Mouse (Mus musculus) liver, embryonic 14.5 days (tissue): Measurements from ENCODE around the gene Rnf5. TPM values are rescaled to one million over a fixed set of nuclear protein-coding genes. Genes with fewer than 3 reads are reported as not detected.
A peak's percentile ranks its signal among the peaks of the same experiment; 100 is the strongest.

ENCODE experiments used
- ATAC-seq: fragments of 200-750 bp; cut with Nextera tagmentation; 2 replicates; pipeline ENCODE4 v1.8.0; 2017; ENCODE audit warnings: moderate number of reproducible peaks, mild to moderate bottlenecking, moderate library complexity; ENCODE audit not compliant: insufficient read depth
- DNase-seq, 3 experiments: peaks; one replicate each; pipeline ENCODE4 v3.0.0-alpha.2; 2012 to 2013; ENCODE audit warnings: low read depth in 3 of 3, low spot score in 3 of 3
- H3K27ac ChIP-seq: fragments of 300-500 bp; sonication (generic); 2 replicates; pipeline ENCODE4 v1.5.1; 2014; ENCODE audit warnings: moderate library complexity, mild to moderate bottlenecking, control low read depth, inconsistent platforms
- H3K27me3 ChIP-seq: fragments of 300-500 bp; sonication (generic); 2 replicates; pipeline ENCODE4 v1.6.1; 2014; ENCODE audit warnings: mild to moderate bottlenecking, low read length, moderate library complexity; ENCODE audit not compliant: control insufficient read depth, insufficient read depth
- H3K36me3 ChIP-seq: fragments of 300-500 bp; sonication (generic); replicated peaks from 2 replicates; pipeline ENCODE4 v1.6.1; 2014; ENCODE audit warnings: low read depth; ENCODE audit not compliant: control insufficient read depth, insufficient read depth
- H3K4me1 ChIP-seq, 2 experiments: fragments of 200-500 bp in 1 of 2; fragments of 300-500 bp in 1 of 2; sonication (generic) in 1 of 2; replicated peaks; 2 replicates each; pipeline ENCODE4 v1.6.1; 2012 to 2014; ENCODE audit warnings: antibody characterized with exemption in 1 of 2, inconsistent platforms in 1 of 2, low read length in 1 of 2; ENCODE audit not compliant: control insufficient read depth in 2 of 2, insufficient read depth in 2 of 2
- H3K4me2 ChIP-seq: fragments of 300-500 bp; sonication (generic); 2 replicates; pipeline ENCODE4 v1.6.1; 2014; ENCODE audit warnings: low read depth, mild to moderate bottlenecking, control low read depth, moderate library complexity
- H3K4me3 ChIP-seq, 2 experiments: fragments of 200-500 bp in 1 of 2; fragments of 300-500 bp in 1 of 2; sonication (generic) in 1 of 2; 2 replicates each; pipeline ENCODE4 v1.5.1; 2012 to 2014; ENCODE audit warnings: low read depth in 2 of 2, low read length in 2 of 2, mild to moderate bottlenecking in 2 of 2, control low read depth in 1 of 2, inconsistent platforms in 1 of 2, moderate library complexity in 1 of 2; ENCODE audit not compliant: insufficient read depth in 1 of 2
- H3K9ac ChIP-seq: fragments of 300-500 bp; sonication (generic); replicated peaks from 2 replicates; pipeline ENCODE4 v1.6.1; 2014; ENCODE audit warnings: mild to moderate bottlenecking, control low read depth, moderate library complexity
- H3K9me3 ChIP-seq: fragments of 300-500 bp; sonication (generic); 2 replicates; pipeline ENCODE4 v1.6.1; 2016; ENCODE audit warnings: low read length, mixed read lengths; ENCODE audit not compliant: control insufficient read depth
- CTCF ChIP-seq: IDR thresholded peaks from 2 replicates; pipeline ENCODE4 v1.5.1; 2016; ENCODE audit warnings: antibody characterized with exemption, low read depth, control low read depth
- EP300 ChIP-seq: IDR thresholded peaks from 2 replicates; pipeline ENCODE4 v1.6.1; 2016; ENCODE audit warnings: antibody characterized with exemption, low read depth
- WGBS: fragments of 180-500 bp; shearing (Covaris S2); extraction: QIAGEN DNeasy Blood & Tissue Kit; methylation state at CpG from one replicate; pipeline ENCODE4 v1.1.7; 2014; ENCODE audit not compliant: insufficient replicate concordance; 5-methylcytosine and 5-hydroxymethylcytosine counted together
- polyA plus RNA-seq, 2 experiments: library from polyadenylated mRNA; depleted of rRNA in 1 of 2; stranded (reverse) in 1 of 2; unstranded in 1 of 2; fragments of >200 nt; fragmentation: Nextera tagmentation in 1 of 2; extraction: Ambion mirVana in 1 of 2; gene quantifications; 2 replicates each; pipeline versions ENCODE4 v1.2.1 to v1.2.3; 2012 to 2014

Rnf5 gene
- polyA plus RNA-seq, 2 experiments: 51.5 to 59.6 TPM

GRCm38 (mm10) chr17:34589206-34589605, 14.3 kb downstream of the Rnf5 start:
- DNase-seq (no peak), ATAC-seq (no peak)
- peaks cover 21 to 29% of the 10 kb centered on the region in 2 experiments for H3K4me1 ChIP-seq
- H3K9ac ChIP-seq: no peak overlapping the region
- H3K4me3 ChIP-seq: no peak overlapping the region
- no peaks in the 10 kb centered on the region for H3K9me3 ChIP-seq
- no peaks in the 10 kb centered on the region for H3K36me3 ChIP-seq
- H3K4me2 ChIP-seq: peak overlapping the region; percentile 45
- TF ChIP-seq EP300 (no peak), CTCF (no peak)
- no peaks in the 10 kb centered on the region for H3K27me3 ChIP-seq
- 30% methylated on average over 7 of the region's 7 CpGs for WGBS
- no peak overlapping the region for H3K27ac ChIP-seq

- Histone ChIP-seq H3K27me3 (no peaks in the 10 kb centered on the region), H3K4me2 (peak overlapping the region; percentile 89), H3K27ac (no peak overlapping the region), H3K4me1 (peaks cover 21 to 29% of the 10 kb centered on the region in 2 experiments), H3K9ac (no peak overlapping the region), H3K4me3 (no peak overlapping the region), H3K36me3 (no peaks in the 10 kb centered on the region), H3K9me3 (no peaks in the 10 kb centered on the region)
- 55% methylated on average over 3 of the region's 3 CpGs for WGBS
- no peak for ATAC-seq
- no peak for DNase-seq
- TF ChIP-seq EP300 (no peak), CTCF (no peak)
These were observed 14.7 kb downstream of the Rnf5 start for GRCm38 (mm10) chr17:34588767-34589166.

- peaks cover 21 to 29% of the 10 kb centered on the region in 2 experiments for H3K4me1 ChIP-seq
- no peaks in the 10 kb centered on the region for H3K36me3 ChIP-seq
- H3K27me3 ChIP-seq: no peaks in the 10 kb centered on the region
- H3K9ac ChIP-seq: peak overlapping the region; percentile 83
- WGBS: under 1% methylated on average over 19 of the region's 19 CpGs
- TF ChIP-seq EP300 (no peak), CTCF (no peak)
- DNase-seq (no peak), ATAC-seq (no peak)
- H3K27ac ChIP-seq: peak overlapping the region; percentile 5; the same call in 1 of the 2 replicates
- peak overlapping the region; percentile 69 for H3K4me3 ChIP-seq
- H3K4me2 ChIP-seq: peak overlapping the region; percentile 89
- no peaks in the 10 kb centered on the region for H3K9me3 ChIP-seq
These were observed 15.7 kb downstream of the Rnf5 start for GRCm38 (mm10) chr17:34587814-34588213.

GRCm38 (mm10) chr17:34587423-34587811, 16.1 kb downstream of the Rnf5 start:
- TF ChIP-seq CTCF (no peak), EP300 (no peak)
- peaks cover 21 to 29% of the 10 kb centered on the region in 2 experiments for H3K4me1 ChIP-seq

GRCm38 (mm10) chr17:34586796-34587422, 16.6 kb downstream of the Rnf5 start:
- H3K27me3 ChIP-seq: no peaks in the 10 kb centered on the region
- peak overlapping the region; percentile 89 for H3K4me2 ChIP-seq
- TF ChIP-seq CTCF: no peak
- ATAC-seq: peak; percentile 82
- H3K9me3 ChIP-seq: no peaks in the 10 kb centered on the region
- WGBS: 1% methylated on average over 37 of the region's 38 CpGs
- H3K9ac ChIP-seq: peak overlapping the region; percentile 83
- DNase-seq: peak; percentile 70 to 75 (median 71)
- peaks cover 21 to 29% of the 10 kb centered on the region in 2 experiments for H3K4me1 ChIP-seq
- H3K27ac ChIP-seq: no peak overlapping the region
- no peaks in the 10 kb centered on the region for H3K36me3 ChIP-seq
- peak overlapping the region; percentile 66 to 69 for H3K4me3 ChIP-seq

More at GRCm38 (mm10) chr17:34587423-34587811, 16.1 kb downstream of the Rnf5 start:
- H3K4me2 ChIP-seq: peak overlapping the region; percentile 89
- no peaks in the 10 kb centered on the region for H3K9me3 ChIP-seq
- ATAC-seq: peak; percentile 88
- H3K27ac ChIP-seq: peak overlapping the region; percentile 5; the same call in 1 of the 2 replicates
- DNase-seq: peak; percentile 85 to 89 (median 87)
- H3K27me3 ChIP-seq: no peaks in the 10 kb centered on the region
- peak overlapping the region; percentile 83 for H3K9ac ChIP-seq
- WGBS: 0% methylated on average over 49 of the region's 50 CpGs
- peak overlapping the region; percentile 69 for H3K4me3 ChIP-seq
- no peaks in the 10 kb centered on the region for H3K36me3 ChIP-seq
